Mouse (Mus musculus) cerebral cortex, adult 2 months (tissue): Measurements from ENCODE around the gene Rims4.

Source experiments
- WGBS: fragments of 180-500 bp; shearing (Covaris S2); methylation state at CpG from one replicate; pipeline ENCODE4 v1.1.7; 2018; 5-methylcytosine and 5-hydroxymethylcytosine counted together

Gene Rims4

DNA sequence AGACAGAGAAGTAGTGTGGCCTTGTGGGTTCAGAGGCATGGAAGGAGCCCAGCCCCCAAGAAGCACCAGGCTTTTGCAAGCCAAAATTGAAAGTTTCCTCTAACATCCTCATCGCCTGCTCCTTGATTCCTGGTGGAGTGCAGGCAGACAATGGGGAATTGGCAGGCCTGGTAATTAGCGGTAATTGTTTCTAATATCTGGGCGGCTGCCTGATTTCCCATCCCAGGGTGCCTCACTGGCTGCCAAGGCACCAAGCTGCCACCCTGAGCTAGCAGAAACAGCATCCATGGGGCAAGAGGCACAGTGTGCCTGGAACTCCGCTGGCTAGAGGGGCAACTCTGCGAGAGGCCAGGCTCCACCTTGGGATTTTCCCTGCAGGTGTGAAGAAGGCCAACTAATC, 48.7 kb downstream of the Rims4 start:
- 59% methylated on average over 5 of the region's 5 CpGs for WGBS

DNA sequence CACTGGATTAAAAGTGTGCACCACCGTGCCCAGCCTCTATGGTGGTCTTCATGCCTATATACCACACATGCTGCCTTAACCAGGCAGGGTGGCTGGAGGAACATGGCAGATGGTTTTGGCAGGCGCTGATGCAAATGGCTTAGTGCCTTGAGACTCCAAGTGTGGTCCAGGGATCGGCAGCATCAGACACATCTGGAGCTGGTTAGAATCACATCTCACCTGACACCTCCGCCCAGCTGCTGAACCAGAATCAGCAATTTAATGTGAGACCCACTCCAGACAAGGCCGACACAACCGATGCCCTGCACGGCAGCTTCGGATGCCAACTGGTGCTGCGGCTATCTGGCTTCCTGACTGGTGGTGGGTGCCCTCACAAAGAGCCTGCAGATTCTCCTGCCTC, 52.4 kb downstream of the Rims4 start:
- whole genome bisulfite sequencing = 86% methylated on average over 9 of the region's 9 CpGs

DNA sequence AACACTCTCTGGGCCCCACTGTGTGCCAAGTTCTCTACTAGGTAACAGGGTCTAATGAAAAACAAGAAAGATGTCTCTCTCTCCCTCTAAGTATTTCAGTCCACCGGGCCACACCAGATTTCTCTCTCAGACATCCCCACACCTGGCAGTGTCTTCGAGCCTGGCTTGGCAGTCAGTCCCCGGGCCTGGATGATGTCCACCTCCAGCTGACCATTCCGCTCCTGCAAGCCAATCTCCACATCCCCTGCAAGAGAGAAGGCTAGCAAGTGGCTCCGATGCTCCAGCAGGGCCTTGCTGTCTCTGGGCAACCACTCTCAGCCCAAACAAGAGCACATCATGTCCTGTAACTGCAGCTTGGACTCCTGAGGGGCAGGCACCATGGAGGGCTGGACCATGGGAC, 53.2 kb downstream of the Rims4 start:
- WGBS = 81% methylated on average over 5 of the region's 5 CpGs

- 12% methylated on average over 50 of the region's 50 CpGs for WGBS
Measured at GRCm38 (mm10) chr2:163858254-163858947, 60.1 kb downstream of the Rims4 start.

DNA sequence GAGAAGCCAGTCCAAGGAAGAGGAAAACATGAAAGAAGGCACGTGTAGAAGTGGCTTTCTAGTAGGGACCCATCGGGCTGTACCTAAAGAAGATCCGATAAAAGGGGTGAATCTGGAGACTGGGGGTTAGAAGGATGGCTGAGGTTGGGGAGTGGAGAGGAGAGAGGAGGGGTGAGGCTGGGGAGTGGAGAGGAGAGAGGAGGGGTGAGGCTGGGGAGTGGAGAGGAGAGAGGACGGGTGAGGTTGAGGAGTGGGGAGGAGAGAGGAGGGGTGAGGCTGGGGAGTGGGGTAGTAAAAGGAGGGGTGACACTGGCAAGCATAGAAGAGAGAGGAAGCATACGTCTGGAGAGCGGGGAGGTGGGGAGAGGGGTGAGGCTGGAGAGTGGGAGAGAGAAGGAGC, 61.2 kb downstream of the Rims4 start:
- WGBS = 80% methylated on average over 6 of the region's 6 CpGs

GRCm38 (mm10) chr2:163853461-163853901, 65.0 kb downstream of the Rims4 start, which contains the start of gene Kcnk15:
Kcnk15 (plus strand) TSS chr2:163853651.
- WGBS = 3% methylated on average over 38 of the region's 38 CpGs

- WGBS = 71% methylated on average over 4 of the region's 4 CpGs
Measured at GRCm38 (mm10) chr2:163842043-163842442, 76.4 kb downstream of the Rims4 start.

DNA sequence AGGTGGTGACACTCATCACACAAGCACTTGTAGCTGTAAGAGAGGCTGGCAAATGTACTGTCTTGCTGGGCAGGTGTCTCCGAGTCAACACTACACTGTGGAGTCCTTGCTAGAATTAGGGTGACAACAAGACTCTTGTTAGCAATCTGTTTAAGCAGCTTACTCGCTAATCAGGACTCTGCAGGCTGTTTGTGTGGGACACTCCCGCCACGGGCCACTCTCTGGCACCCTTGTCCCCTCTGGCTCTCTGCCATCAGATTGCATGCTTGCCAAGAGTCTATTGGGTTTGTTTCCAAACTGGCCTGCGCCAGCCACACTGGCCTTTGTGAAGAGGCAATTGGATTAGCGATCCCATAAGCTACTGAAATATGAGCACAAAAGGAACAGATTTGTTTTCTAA, 79.0 kb downstream of the Rims4 start:
- 46% methylated on average over 6 of the region's 6 CpGs for WGBS

DNA sequence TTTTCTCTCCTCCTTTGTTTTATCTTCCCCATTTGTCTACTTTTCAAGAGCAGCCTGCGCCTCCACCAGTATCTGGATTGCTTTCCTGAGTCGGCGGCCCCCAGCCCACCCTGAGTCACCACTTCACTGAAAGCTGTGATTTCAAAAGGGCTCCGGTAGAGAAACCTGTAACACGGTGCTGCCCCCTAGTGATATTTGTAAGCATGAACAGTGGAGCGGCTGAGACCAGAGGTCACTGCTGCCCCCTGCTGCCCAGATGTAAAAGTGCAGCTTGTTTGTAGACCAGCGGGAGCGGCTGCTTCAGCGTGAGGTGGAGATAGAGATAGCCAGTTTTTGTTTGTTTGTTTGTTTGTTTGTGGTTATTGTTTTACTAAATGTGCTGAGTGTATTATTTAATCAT, 80.4 kb downstream of the Rims4 start:
- WGBS = 9% methylated on average over 9 of the region's 9 CpGs

DNA sequence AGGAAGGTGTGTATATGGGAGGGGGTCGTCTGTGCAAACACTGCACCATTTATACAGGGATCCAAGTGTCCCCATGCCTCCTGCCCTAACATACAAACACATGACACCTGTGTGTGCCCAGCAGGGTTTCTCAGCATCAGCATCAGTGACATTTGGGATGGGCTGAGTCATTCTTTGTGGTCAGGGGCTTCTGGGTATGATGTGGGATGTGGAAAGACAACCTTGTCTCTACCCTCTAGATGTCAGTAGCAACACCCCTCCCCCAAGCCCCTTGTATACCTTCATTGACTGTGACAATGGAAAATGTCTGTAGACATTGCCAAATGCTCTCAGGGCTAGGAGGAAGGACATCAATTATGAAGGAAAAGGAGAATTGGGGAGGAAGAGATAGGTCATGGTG, 87.3 kb downstream of the Rims4 start:
- 60% methylated on average over 1 of the region's 1 CpGs for WGBS

- WGBS = 58% methylated on average over 5 of the region's 5 CpGs
Measured at GRCm38 (mm10) chr2:163826494-163826893, 92.0 kb downstream of the Rims4 start.

- 73% methylated on average over 1 of the region's 1 CpGs for WGBS
Measured at GRCm38 (mm10) chr2:163825861-163826260, 92.6 kb downstream of the Rims4 start.

DNA sequence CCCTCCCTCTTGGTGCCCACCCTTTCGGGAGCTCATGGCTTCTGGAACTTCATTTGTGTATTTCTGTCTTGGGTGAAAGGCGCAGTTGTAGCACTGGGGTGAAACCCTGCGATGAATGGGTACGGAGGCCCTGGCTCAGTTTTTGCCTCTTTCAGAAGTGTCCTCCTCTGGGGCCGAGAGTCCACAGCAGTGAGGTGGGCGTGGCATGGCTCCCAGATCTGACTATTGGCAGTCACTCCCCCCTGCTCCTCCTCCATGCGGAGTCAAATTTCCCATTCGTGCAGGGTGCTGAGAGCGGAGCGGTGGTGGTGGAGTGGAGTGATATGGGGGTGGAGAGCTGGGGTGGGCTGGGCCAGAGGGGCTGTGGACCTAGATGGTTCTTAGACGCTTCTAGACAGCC, 94.7 kb downstream of the Rims4 start:
- WGBS = 44% methylated on average over 11 of the region's 11 CpGs

DNA sequence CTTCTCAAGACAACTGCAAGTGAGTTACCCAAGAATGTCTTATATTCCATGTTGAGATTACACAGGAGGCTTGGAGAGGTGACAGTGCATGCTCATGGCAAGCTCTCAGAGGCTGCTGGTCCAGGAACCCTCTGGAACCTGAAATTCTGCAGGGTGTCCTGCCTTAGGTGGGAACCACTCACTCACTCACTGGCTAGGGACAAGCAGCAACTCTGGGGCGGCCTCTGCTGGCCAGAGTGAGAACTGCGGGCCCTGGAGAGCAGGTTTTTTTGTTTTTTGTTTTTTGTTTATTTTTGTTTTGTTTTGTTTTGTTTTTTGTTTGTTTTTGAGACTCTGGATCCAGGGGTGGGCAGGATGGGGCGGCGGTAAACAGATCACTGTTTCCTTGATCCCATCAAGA, 95.2 kb downstream of the Rims4 start:
- 7% methylated on average over 4 of the region's 4 CpGs for WGBS

DNA sequence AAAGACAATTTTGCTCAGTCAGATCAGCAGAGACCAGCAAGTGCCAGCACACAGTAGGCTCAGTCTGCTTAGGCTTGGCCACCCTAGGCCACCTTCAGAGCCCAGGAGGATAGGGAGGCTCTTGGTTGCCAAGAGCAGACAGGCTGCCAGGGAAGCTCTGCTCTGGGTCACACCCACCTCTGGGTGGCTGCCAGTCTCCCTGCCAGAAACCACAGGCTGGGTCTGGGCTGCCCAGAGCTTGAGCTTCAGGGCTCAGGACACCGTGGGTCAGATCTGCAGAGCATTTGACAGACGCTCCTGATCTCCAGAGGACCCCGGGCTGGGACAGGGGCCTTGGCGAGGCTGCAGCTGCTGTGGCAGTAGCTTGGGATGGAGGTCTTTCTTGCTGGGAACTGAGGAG, 97.9 kb downstream of the Rims4 start, which contains the start of gene Ccn5:
Gene Ccn5 (plus strand): TSS at position 255 of the 400 bp plus-strand sequence.
- 68% methylated on average over 4 of the region's 4 CpGs for WGBS

- 93% methylated on average over 9 of the region's 9 CpGs for WGBS
Measured at GRCm38 (mm10) chr2:163814739-163815465, 103.6 kb downstream of the Rims4 start.

DNA sequence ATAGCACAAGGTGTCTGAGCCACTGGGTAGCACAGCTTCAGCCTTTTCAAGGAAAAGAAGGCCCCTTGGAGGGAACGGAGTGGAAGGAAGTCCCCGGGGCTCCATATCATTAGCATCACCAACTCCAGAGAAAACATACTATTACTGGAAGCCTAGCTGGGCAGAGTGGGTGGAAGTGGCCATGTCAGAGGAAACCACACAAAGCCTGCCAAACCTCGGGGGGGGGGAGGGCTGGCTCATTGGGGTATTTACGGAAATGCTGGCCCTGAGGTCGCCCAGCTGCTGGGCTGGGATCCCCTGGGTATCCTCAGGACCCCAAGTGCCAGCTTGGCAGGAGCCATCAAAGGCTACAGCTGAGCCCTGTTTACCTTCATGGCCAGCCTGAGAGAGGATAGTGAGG, 105.4 kb downstream of the Rims4 start:
- WGBS = 56% methylated on average over 5 of the region's 5 CpGs
